Mouse (Mus musculus) left cerebral cortex, postnatal 36 days (tissue): ENCODE measurements around the gene Galnt10. TPM values are rescaled to one million over a fixed set of nuclear protein-coding genes. Genes with fewer than 3 reads are reported as not detected.

Experiments
- DNase-seq, 2 experiments: peaks; one replicate each; pipeline ENCODE4 v3.0.0; 2021 to 2022; ENCODE audit warnings: low spot score in 2 of 2, mixed read lengths in 1 of 2
- intact Hi-C: fragments of 180-260 bp; cut with DNase I; formaldehyde crosslinking; loops from one replicate; pipeline ENCODE4 v1.15.1; 2025
- total RNA-seq, 2 experiments: library from RNA; stranded (reverse); gene quantifications; 2 replicates each; pipeline ENCODE4 v1.2.3; 2021

Gene Galnt10
- total RNA-seq, 2 experiments from 2014 or later, result 6.3 to 8.1 TPM

DNA sequence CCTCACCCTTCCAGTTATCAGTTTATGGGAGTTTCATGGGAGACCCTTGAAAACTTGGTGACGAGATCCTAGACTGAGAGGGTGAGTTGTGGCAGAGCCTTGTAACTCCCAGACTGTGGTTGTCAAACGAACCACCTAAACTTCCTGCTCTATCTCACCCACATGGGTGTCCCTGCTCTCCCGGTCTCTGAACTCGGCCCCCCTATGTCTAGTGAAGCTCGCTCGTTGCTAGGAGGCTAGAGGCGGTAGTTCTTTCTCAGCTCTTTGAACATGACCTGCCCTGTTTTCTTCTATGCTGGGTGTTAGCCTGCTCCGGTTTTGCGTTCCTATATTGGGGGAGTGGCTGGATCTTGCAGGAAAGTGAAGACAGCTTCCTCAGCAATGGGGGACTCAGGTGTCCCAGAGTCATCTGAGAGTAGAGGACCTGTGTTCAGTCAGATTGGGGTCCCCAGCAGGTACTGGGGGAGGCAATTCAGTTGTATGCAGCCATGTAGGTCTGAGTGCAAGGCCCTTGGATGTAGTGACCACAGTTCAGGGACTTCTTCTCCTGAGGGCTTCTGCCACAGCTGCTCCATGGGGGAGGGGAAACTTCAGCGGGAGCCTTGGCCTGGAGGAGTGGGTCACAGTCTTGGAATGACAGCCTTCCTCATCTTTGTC is 10.6 kb downstream of the Galnt10 start:
- intact Hi-C loops, result no loop called here
- no peak for DNase-seq

GRCm38 (mm10) chr11:57656602-57657275 is 11.5 kb downstream of the Galnt10 start:
- intact Hi-C loops, result no loop called here
- DNase-seq, result no peak

- DNase-seq, result no peak
- intact Hi-C loops, result no loop called here
Observed at GRCm38 (mm10) chr11:57657370-57658072, 12.3 kb downstream of the Galnt10 start.

GRCm38 (mm10) chr11:57658214-57658613 is 13.0 kb downstream of the Galnt10 start:
- intact Hi-C loops, result no loop called here
- no peak for DNase-seq

GRCm38 (mm10) chr11:57658751-57659150 is 13.5 kb downstream of the Galnt10 start:
- intact Hi-C loops, result no loop called here
- no peak for DNase-seq

- DNase-seq, result no peak
- intact Hi-C loops, result no loop called here
Observed at GRCm38 (mm10) chr11:57660156-57660555, 14.9 kb downstream of the Galnt10 start.

- intact Hi-C loops, result no loop called here
- peak in 1 of 2 experiments; percentile 1 for DNase-seq
Observed at GRCm38 (mm10) chr11:57660814-57661213, 15.6 kb downstream of the Galnt10 start.

- DNase-seq, result peak in 1 of 2 experiments; percentile 0
- intact Hi-C loops, result no loop called here
Observed at GRCm38 (mm10) chr11:57661492-57662229, 16.4 kb downstream of the Galnt10 start.

- intact Hi-C loops, result no loop called here
Observed at GRCm38 (mm10) chr11:57662231-57662630, 17.0 kb downstream of the Galnt10 start.

DNA sequence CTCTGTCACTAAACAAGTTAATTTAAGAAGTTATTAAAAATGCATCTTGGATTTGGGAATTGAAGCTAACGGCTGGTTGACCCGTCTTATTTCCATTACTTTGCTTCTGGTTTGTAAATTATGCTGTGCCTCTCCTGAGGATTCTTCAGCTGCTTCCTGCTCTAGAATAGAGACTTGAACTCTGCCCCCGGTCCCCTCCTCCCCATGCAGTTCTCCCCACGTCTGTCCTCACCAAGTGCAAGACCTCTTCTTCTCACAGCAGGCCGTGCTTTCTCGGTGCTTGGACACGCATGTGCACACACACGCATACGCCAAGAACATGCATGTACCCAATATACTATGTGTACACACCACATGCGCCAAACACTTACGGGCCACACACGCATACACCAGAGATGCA is 18.0 kb downstream of the Galnt10 start:
- DNase-seq, result no peak
- intact Hi-C loops, result no loop called here

More at GRCm38 (mm10) chr11:57662231-57662630, 17.0 kb downstream of the Galnt10 start:
- no peak for DNase-seq

DNA sequence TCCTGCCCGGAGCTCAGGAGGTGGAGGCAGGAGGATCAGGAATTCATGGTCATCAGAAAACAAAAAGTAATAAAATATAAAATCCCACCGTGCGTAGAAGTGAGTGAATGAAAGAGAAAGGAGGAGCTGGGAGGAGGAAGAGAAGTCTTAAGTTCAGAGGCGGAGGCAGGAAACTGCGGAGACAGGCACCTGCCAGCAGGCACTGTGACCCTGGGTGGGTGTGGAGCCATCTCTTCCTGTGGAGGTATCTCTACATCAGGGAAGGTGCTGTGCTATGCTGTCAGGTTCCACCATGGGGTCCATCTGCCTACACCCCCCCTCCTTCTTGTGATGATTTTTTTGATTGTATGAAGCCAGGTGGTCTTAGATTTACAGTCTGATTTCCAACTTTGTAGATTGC is 19.5 kb downstream of the Galnt10 start:
- no peak for DNase-seq
- intact Hi-C loops, result no loop called here

GRCm38 (mm10) chr11:57668271-57668670 is 23.0 kb downstream of the Galnt10 start:
- intact Hi-C loops, result no loop called here
- no peak for DNase-seq

DNA sequence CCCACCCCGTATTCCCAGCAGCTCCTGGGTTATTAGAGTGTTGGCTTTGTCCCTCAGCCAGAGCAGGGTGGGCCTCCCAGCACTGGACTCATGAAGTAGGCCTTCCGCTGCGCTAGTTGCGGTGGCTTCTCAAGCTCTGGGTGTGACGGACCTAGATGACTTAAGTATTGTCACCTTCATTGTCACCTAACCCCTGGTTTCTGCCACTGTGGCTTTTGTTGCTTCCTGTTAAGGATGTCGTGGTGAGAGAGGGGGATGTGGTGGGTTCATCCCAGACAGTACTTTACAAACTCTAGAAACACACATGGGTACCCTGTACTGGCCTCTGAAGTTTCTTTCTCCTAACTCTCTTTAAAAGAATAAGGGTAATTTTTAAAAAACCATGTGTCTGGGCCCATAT is 24.3 kb downstream of the Galnt10 start:
- no peak for DNase-seq
- intact Hi-C loops, result no loop called here

GRCm38 (mm10) chr11:57671120-57671697 is 26.0 kb downstream of the Galnt10 start:
- intact Hi-C loops, result no loop called here
- no peak for DNase-seq

DNA sequence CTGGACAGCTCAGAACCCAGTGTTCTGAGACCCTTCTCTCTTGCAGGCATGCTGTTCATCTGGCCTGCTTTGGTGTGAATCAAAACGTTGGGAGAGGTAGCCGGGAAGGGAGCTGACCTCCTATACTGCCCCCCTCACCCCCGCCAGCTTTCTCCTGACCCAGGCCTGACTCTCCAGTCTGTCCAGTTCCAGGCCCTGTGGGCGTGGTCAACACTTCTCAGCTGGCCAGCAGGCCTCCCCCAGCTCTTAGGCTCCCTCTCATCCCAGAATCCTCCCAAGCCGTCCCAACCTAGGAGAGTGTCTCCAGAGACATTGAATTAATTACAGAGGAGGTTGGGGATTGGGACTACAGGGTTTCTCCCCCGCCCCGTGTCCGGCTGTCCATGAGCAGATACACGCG is 26.6 kb downstream of the Galnt10 start:
- intact Hi-C loops, result no loop called here
- DNase-seq, result no peak

GRCm38 (mm10) chr11:57672995-57673394 is 27.8 kb downstream of the Galnt10 start:
- intact Hi-C loops, result no loop called here
- no peak for DNase-seq

- peak in 1 of 2 experiments; percentile 28 for DNase-seq
Observed at GRCm38 (mm10) chr11:57673977-57674687, 28.9 kb downstream of the Galnt10 start.

GRCm38 (mm10) chr11:57677261-57677660 is 32.0 kb downstream of the Galnt10 start:
- no peak for DNase-seq
- intact Hi-C loops, result no loop called here

More at GRCm38 (mm10) chr11:57673977-57674687, 28.9 kb downstream of the Galnt10 start:
- intact Hi-C loops, result no loop called here

DNA sequence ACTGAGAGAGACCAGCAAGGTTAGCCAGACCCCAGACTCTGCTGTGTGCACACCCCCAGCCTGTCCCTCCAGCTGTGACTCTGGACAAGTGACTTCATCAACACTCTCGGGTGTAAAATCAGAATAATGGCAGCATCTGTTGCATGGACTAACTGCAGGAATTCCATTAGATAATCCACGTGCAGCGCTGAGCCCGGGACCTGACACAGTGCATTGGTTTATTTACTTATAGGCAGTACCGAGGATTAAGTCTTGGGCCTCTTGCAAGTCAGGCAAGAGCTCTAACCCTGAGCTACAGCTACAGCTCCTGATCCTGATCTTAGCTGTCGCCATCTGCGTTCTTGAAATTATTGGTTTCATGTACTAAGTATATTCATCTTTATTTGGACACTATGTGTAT is 37.3 kb downstream of the Galnt10 start:
- no peak for DNase-seq
- intact Hi-C loops, result loop anchor here (5.0 kb wide), 1 partner anchor 35 kb away; the partner anchor contains the start of gene Galnt10
